Mouse (Mus musculus): Measurements from ENCODE around the gene Zfp949. TPM values are rescaled to one million over a fixed set of nuclear protein-coding genes. Genes with fewer than 3 reads are reported as not detected.

Gene Zfp949
- 1 to 10 TPM; 7.6 to 9.0 TPM for total RNA-seq (2021)
- long read RNA-seq, experiment 1, partial matches to known transcripts = 0 of 3 reads
- long read RNA-seq, experiment 1, other reads (novel, unspliced or antisense) = 3 of 3 reads
- long read RNA-seq, experiment 2, partial matches to known transcripts = 0 of 1 reads
- long read RNA-seq, experiment 2, other reads (novel, unspliced or antisense) = 1 of 1 reads

GRCm38 (mm10) chr9:88547851-88548613, at the start of gene Zfp949:
Zfp949 (plus strand) TSS chr9:88548020.
- DNase-seq = peak; percentile 89

DNA sequence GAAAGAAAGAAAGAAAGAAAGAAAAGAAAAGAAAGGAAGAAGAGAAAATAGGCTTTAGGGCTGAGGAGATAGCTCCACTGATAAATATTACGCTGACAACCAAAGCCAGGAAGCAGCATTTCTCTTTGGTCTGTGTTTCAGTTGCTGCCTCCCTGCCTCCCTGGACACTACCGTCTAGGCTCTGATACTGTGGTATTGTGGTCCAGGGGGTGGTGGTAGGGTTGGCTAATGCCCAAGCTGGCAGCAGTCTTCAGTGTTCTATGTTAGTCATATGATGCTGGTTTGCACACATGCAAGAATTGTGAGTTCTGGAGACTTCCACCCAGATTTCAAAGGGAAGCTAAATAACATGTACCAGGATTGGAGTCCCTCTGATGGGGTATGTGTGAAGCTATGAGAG, 47.7 kb upstream of the Zfp949 start:
- DNase-seq = no peak

- no peak for DNase-seq
Observed at GRCm38 (mm10) chr9:88501846-88502245, 46.0 kb upstream of the Zfp949 start.

DNA sequence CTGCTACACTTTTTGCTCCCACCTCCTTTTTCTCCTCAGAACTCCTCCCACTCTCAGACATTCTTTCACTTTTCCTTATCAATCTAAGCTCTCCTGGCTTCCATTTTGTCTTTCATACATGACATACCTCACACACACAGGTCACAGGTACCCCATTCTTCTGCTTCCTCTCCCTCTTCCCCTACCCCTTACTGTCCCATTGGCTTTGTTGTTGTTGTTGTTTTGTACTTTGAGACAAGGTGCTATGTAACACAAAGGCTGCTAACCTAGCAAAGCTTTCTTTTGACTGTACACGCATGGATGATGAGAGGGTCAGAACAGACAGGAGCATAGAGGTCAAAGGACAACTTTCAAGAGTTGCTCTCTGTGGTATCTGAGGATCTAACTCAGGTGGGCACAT, 32.3 kb upstream of the Zfp949 start:
- no peak for DNase-seq

GRCm38 (mm10) chr9:88516361-88516995, 31.3 kb upstream of the Zfp949 start:
- DNase-seq = no peak

GRCm38 (mm10) chr9:88519390-88520121, 28.3 kb upstream of the Zfp949 start:
- no peak for DNase-seq

GRCm38 (mm10) chr9:88520122-88520848, 27.5 kb upstream of the Zfp949 start:
- no peak for DNase-seq

DNA sequence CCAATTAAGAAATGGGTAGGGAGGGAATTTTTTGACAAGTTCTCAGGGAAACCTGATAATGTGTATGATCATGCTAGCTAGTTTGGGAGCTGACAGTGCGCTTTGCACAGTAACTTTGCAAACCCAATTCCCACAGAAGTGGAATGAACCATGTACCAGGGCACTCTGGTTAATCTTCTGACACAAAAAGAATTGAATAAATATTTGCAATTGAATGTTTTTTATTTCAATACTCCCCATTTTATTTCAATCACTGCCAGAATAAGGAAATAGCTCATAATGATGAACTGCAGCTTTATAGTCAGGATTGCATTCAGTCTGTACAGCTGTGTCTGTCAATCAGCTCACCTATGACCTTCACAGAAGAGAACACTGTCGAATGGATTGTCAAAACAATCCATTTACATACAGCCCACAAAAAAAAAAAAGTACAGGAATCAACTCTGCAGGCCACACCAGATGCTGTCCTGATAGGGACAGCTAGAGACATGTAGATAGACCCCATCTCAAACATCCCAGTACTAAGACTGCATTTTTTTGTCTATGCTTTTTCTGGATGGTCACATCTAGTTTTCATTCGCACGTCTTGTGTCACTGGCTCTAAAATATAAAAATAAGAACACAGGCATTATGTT, 26.9 kb upstream of the Zfp949 start:
- DNase-seq = no peak

GRCm38 (mm10) chr9:88521961-88522568, 25.8 kb upstream of the Zfp949 start:
- no peak for DNase-seq

DNA sequence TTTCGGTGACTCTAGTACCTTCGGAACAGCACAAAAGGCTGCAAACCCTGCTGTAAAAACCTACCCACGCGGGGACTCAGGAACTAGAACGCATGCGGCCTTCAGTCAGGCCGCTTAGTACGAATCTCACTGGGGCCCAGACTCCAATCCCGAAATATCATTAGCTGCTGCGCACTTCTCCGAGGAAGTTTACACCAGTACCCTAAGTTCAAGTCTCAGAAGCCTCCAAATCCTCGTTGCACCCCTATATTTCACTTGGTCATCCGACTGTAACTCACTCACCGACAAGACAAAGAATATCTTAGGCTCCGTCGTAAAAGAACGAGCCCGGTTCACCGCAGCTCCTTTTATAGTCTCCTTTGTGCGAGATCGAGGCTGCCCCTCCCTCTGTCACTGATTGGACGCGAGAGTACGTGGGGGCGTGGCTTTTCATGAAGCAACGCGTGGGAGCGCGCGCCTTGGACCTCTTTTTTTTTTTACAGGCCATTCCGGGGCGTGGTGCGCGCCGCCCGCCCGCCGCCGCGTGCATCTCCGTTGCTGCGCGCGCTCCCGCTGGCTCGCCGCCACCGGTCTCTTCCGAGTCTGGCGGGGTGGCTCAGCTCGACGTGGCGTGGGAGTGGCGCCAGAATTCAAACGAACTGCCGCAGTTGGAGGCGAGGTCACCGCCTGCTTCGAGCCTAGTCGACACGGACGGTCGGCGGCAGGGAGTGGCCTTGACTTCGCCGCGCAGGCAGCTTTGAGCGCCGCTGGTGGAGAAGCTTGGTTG, 25.1 kb upstream of the Zfp949 start:
- peak; percentile 97 to 99 for DNase-seq

GRCm38 (mm10) chr9:88523335-88523668, 24.5 kb upstream of the Zfp949 start:
- no peak for DNase-seq

- DNase-seq = no peak
Observed at GRCm38 (mm10) chr9:88524367-88524766, 23.5 kb upstream of the Zfp949 start.

- no peak for DNase-seq
Observed at GRCm38 (mm10) chr9:88524796-88525195, 23.0 kb upstream of the Zfp949 start.

DNA sequence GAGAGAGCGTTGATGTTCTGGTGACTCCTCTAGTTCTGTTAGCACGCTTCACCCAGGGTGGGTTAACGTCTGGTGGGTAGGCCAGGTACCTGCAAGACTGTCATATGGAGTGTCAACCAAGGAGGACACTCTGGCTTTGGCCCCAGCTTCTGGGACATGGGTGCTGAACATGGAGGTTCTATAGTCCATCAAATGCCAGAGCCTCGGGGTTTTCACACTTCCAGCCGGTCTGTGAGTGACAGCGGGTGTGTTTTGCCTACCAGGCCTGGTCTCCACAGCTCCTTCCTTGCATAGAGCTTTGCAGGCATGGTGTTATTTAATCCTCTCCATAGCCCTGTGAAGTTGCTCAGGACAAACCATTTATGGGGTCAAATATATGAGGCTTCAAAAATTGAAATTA, 22.5 kb upstream of the Zfp949 start:
- DNase-seq = no peak

DNA sequence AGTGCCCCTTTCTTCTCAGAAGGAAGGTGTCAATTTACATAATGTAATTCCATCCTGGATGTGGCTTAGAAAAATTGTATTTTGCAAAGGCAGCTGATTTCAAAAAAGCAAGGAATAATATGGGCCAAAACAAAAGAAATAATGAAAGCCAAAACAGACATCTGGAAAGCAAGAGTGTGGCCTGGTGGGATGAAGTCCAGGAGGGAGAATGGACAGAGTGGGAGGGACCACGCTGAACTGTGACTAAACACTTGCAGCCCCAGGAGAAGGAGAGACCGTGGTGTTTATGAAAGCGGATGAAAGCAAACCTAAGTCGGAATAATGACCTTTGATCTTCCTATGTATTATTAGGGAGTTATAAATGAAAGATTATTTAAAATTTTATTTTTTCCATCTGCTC, 19.9 kb upstream of the Zfp949 start:
- peak; percentile 36 to 45 for DNase-seq

DNA sequence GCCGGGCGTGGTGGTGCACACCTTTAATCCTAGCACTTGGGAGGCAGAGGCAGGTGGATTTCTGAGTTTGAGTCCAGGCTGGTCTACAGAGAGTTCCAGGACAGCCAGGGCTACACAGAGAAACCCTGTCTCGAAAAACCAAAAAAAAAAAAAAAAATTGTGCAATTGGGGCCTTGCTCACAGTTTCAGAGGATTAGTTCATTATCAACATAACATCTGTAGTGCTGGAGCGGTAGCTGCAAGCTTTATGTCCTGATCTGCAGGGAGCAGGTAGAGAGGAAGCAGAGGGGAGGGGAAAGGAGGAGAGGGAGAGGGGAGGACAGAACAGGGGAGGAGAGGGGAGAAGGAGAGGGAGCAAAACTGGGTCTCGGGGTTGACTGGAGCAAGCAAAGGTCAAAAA, 19.1 kb upstream of the Zfp949 start:
- DNase-seq = no peak

- DNase-seq = no peak
Observed at GRCm38 (mm10) chr9:88529571-88529970, 18.2 kb upstream of the Zfp949 start.

- no peak for DNase-seq
Observed at GRCm38 (mm10) chr9:88529979-88530580, 17.7 kb upstream of the Zfp949 start.

GRCm38 (mm10) chr9:88534093-88534492, 13.7 kb upstream of the Zfp949 start:
- no peak for DNase-seq
